Mouse (Mus musculus) stomach, embryonic 16.5 days (tissue): ENCODE measurements at regions not wholly inside any gene's neighbourhood (a gene's known extent, or its start where the extent isn't known, plus 50 kb on each side); places are given as distances from the start of the nearest gene placed in this dataset.

Experiments used
- ATAC-seq: fragments of 200-750 bp; cut with Nextera tagmentation; 2 replicates; pipeline ENCODE4 v1.8.0; 2017; ENCODE audit warnings: moderate number of reproducible peaks, moderate TSS enrichment; ENCODE audit not compliant: insufficient read depth, low FRiP score
- H3K27ac ChIP-seq: fragments of 300-500 bp; sonication (generic); 2 replicates; pipeline ENCODE4 v1.5.1; 2014; ENCODE audit warnings: low read length
- H3K27me3 ChIP-seq: fragments of 300-500 bp; sonication (generic); 2 replicates; pipeline ENCODE4 v1.6.1; 2014; ENCODE audit warnings: low read length, control low read depth, mixed read lengths; ENCODE audit not compliant: control insufficient read depth, insufficient read depth
- H3K36me3 ChIP-seq: fragments of 300-500 bp; sonication (generic); 2 replicates; pipeline ENCODE4 v1.6.1; 2014; ENCODE audit warnings: low read length; ENCODE audit not compliant: control insufficient read depth, insufficient read depth
- H3K4me1 ChIP-seq: fragments of 300-500 bp; sonication (generic); 2 replicates; pipeline ENCODE4 v1.6.1; 2014; ENCODE audit warnings: low read length, control low read depth, mixed read lengths; ENCODE audit not compliant: control insufficient read depth, insufficient read depth
- H3K4me2 ChIP-seq: fragments of 300-500 bp; sonication (generic); 2 replicates; pipeline ENCODE4 v1.6.1; 2014; ENCODE audit warnings: low read depth, low read length, mixed read lengths
- H3K4me3 ChIP-seq: fragments of 300-500 bp; sonication (generic); replicated peaks from 2 replicates; pipeline ENCODE4 v1.5.1; 2014; ENCODE audit warnings: mild to moderate bottlenecking, low read length
- H3K9ac ChIP-seq: fragments of 300-500 bp; sonication (generic); 2 replicates; pipeline ENCODE4 v1.6.1; 2014; ENCODE audit warnings: low read length
- H3K9me3 ChIP-seq: fragments of 300-500 bp; sonication (generic); replicated peaks from 2 replicates; pipeline ENCODE4 v1.6.1; 2016; ENCODE audit warnings: low read length, control low read depth; ENCODE audit not compliant: control insufficient read depth
- WGBS: fragments of 180-500 bp; shearing (Covaris S2); extraction: QIAGEN DNeasy Blood & Tissue Kit; methylation state at CpG from one replicate; pipeline ENCODE4 v1.1.7; 2014; 5-methylcytosine and 5-hydroxymethylcytosine counted together

DNA sequence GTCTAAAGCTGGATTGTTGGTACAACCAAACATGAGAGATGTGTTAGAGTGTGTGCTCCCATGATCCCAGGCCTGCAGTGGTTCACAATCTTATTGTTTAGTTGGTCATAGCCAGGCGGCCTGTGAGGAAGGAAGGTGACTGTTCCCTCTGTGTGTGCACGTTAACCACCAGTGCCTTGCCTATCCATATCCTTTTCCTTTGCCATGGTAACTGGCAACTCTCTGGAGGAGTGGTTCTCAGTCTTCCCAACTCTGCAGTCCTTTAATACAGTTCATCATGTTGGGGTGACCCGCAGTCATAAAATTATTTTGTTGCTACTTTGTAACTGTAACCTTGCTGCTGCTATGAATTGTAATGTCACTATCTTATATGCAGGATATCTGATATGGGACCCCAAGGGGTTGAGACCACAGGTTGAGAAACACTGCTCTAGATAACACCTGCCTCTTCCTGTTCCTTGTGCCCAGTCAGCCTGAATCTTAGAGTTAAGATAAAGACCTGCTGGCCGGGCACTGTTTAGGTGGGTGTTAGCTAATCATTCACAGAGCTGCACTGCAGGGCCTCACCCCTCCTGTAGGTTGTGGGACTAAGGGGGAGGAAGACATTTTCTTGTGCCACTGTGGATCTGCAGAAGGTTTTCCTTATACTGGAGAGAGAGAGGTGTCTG is 57.0 kb upstream of the Medag start:
- peak overlapping the region; percentile 82 for H3K27ac ChIP-seq
- H3K9me3 ChIP-seq: no peaks in the 10 kb centered on the region
- WGBS: 56% methylated on average over 4 of the region's 4 CpGs
- H3K27me3 ChIP-seq: no peaks in the 10 kb centered on the region
- peak; percentile 81 for ATAC-seq
- no peak overlapping the region for H3K9ac ChIP-seq
- no peak overlapping the region for H3K4me3 ChIP-seq
- no peak overlapping the region for H3K4me2 ChIP-seq
- no peaks in the 10 kb centered on the region for H3K36me3 ChIP-seq
- peaks cover 27% of the 10 kb centered on the region for H3K4me1 ChIP-seq

DNA sequence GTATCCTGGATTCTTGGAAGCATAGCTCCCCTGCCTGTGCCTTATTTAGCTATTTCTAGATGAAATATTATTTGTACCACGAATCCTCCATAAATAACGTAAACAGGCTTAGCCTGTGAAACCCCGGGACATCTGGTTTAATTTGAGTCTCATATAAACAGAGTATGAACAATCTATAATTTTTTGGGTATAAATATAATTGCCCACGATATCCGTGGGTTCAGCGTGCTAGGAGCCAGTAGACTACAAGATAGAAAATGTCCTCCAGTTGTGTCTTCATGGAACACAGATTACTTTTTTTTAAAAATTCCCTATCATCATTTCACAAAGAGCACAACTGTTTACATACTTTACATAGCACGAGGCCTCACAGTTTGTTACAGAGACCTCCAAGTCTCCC is 56.4 kb upstream of the Medag start:
- Histone ChIP-seq H3K27me3 (no peaks in the 10 kb centered on the region), H3K9ac (no peak overlapping the region), H3K4me1 (peaks cover 27% of the 10 kb centered on the region), H3K36me3 (no peaks in the 10 kb centered on the region), H3K9me3 (peaks cover 3% of the 10 kb centered on the region; the same call in 1 of the 2 replicates), H3K4me3 (no peak overlapping the region), H3K27ac (peak overlapping the region; percentile 82), H3K4me2 (no peak overlapping the region)
- 50% methylated on average over 7 of the region's 7 CpGs for WGBS
- no peak for ATAC-seq

DNA sequence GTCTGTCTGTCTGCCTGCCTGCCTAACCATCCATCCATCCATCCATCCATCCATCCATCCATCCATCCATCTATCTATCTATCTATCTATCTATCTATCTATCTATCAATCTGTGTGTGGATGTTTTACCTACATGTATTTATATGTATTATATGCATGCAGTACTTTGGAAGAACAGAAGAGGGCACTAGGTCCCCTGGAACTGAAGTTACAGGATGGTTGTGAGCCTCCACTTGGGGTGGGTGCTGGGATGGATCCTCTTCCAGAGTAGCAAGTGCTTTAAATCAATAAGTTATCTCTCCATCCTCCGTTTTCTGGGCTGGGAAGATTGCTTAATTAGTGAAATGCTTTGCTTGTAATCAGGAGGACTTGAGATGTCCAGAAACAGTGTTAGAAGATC is 54.6 kb upstream of the Medag start:
- H3K4me1 ChIP-seq: peaks cover 27% of the 10 kb centered on the region
- no peak overlapping the region for H3K9ac ChIP-seq
- no peaks in the 10 kb centered on the region for H3K27me3 ChIP-seq
- peaks cover 3% of the 10 kb centered on the region; the same call in 1 of the 2 replicates for H3K9me3 ChIP-seq
- no peak overlapping the region for H3K4me2 ChIP-seq
- no peak overlapping the region for H3K27ac ChIP-seq
- no peak for ATAC-seq
- no peak overlapping the region for H3K4me3 ChIP-seq
- WGBS: 94% methylated on average over 1 of the region's 1 CpGs
- no peaks in the 10 kb centered on the region for H3K36me3 ChIP-seq
